Mouse (Mus musculus) testis, adult 2 months (tissue): ENCODE data around the gene Olfr519. TPM values are rescaled to one million over a fixed set of nuclear protein-coding genes. Genes with fewer than 3 reads are reported as not detected.

Experiments
- H3K27ac ChIP-seq: fragments of 200-500 bp; 2 replicates; pipeline ENCODE4 v1.5.1; 2012; ENCODE audit warnings: low read depth, low read length; ENCODE audit not compliant: control insufficient read depth, insufficient read depth
- H3K27me3 ChIP-seq: fragments of 200-500 bp; 2 replicates; pipeline ENCODE4 v1.6.1; 2012; ENCODE audit warnings: mild to moderate bottlenecking, low read length, moderate library complexity; ENCODE audit not compliant: control insufficient read depth, insufficient read depth
- H3K36me3 ChIP-seq: fragments of 200-500 bp; 2 replicates; pipeline ENCODE4 v1.6.1; 2012; ENCODE audit warnings: mild to moderate bottlenecking, low read length; ENCODE audit not compliant: control insufficient read depth, insufficient read depth
- H3K4me1 ChIP-seq: fragments of 200-500 bp; 2 replicates; pipeline ENCODE4 v1.6.1; 2012; ENCODE audit warnings: low read length; ENCODE audit not compliant: control insufficient read depth, insufficient read depth
- H3K4me3 ChIP-seq: fragments of 200-500 bp; 2 replicates; pipeline ENCODE4 v1.5.1; 2012; ENCODE audit warnings: low read depth, mild to moderate bottlenecking, low read length, moderate library complexity, mixed read lengths; ENCODE audit not compliant: control insufficient read depth
- CTCF ChIP-seq: fragments of 200-500 bp; IDR thresholded peaks from 2 replicates; pipeline ENCODE4 v1.5.1; 2012; ENCODE audit warnings: low read depth, mild to moderate bottlenecking, inconsistent platforms, low read length, moderate library complexity; ENCODE audit not compliant: control insufficient read depth, insufficient read depth, insufficient replicate concordance
- POLR2A ChIP-seq: fragments of 200-500 bp; IDR thresholded peaks from 2 replicates; pipeline ENCODE4 v1.6.1; 2012; ENCODE audit warnings: low read depth, mild to moderate bottlenecking, inconsistent platforms, low read length, moderate library complexity; ENCODE audit not compliant: control insufficient read depth
- polyA plus RNA-seq: library from polyadenylated mRNA; depleted of rRNA; stranded (reverse); fragments of >200 nt; gene quantifications from 2 replicates; pipeline ENCODE4 v1.2.3, GENCODE M21; 2012; rRNA removed

Olfr519 gene
- not detected in 2 replicates for polyA plus RNA-seq

DNA sequence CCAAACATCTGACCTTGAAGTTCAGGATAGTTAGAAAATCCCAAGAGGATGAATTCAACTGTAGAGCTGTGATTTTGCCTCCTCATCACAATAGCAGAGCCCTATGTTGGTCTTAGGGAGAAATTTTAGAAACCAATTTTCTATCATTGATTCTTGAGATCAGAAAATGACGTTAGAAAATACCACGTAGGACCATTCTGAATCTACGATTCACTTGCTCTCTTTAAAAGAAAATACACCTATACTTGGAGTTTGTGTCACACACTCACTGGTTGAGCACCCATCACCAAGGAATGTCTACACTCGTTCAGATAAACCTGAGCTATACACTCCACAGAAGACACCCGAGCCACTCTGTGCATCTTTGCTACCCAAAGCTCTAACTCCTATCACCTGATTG is at the start of gene Olfr519:
Gene Olfr519 (minus strand): TSS at position 101 of the 400 bp plus-strand sequence.
- no peak within 1 kb of the TSS for H3K27ac ChIP-seq
- H3K4me1 ChIP-seq, result no peaks in the 10 kb centered on the region
- no peaks in the 10 kb centered on the region for H3K36me3 ChIP-seq
- H3K27me3 ChIP-seq, result no peaks in the 10 kb centered on the region
- no peak within 1 kb of the TSS for H3K4me3 ChIP-seq
- no peak for TF ChIP-seq CTCF
- TF ChIP-seq POLR2A, result no peak

DNA sequence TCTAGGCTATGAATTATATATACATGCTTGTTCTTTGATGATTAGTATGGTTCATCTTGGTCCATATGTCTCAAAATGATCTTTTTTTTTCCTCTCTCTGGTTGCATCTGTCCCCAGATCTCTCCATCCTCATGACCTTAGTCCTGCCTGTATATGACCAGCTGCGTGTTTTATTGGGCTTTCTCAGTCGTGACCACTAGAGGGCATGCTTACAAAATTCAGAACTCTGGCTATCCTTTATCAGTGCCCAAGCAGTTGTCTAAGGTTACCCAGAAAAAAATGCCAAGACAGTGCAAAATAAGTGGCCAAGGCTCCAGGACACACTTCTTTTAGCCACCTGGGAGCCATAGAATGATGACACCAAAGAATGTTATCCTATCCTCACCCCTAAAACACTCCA is 49.8 kb upstream of the Olfr519 start:
- Histone ChIP-seq H3K4me3 (no peak overlapping the region), H3K27me3 (no peaks in the 10 kb centered on the region), H3K4me1 (no peaks in the 10 kb centered on the region), H3K27ac (no peak overlapping the region), H3K36me3 (peaks cover 3% of the 10 kb centered on the region)
- TF ChIP-seq POLR2A (no peak), CTCF (no peak)

DNA sequence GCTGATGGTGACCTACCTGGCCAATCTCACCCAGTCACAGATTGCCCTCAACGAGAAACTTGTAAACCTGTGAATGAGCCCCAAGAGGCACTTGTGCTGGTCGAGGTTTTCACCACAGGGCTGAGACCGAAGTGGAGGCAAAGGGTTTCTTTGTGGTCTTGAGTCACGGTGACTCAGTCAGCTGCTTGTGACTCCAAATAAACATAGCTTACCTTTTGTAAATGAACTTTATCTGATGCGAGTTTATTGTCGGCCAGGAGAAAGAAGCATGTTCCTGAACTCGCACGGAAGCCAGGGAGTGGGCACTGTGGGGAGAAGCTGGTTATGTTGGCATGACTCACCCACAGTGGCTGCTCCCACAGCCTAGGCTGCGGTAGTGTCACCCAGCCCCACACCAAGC is 47.2 kb upstream of the Olfr519 start:
- H3K4me1 ChIP-seq, result no peaks in the 10 kb centered on the region
- no peak overlapping the region for H3K27ac ChIP-seq
- TF ChIP-seq POLR2A (no peak), CTCF (no peak)
- H3K4me3 ChIP-seq, result no peak overlapping the region
- no peaks in the 10 kb centered on the region for H3K27me3 ChIP-seq
- H3K36me3 ChIP-seq, result peaks cover 3% of the 10 kb centered on the region

DNA sequence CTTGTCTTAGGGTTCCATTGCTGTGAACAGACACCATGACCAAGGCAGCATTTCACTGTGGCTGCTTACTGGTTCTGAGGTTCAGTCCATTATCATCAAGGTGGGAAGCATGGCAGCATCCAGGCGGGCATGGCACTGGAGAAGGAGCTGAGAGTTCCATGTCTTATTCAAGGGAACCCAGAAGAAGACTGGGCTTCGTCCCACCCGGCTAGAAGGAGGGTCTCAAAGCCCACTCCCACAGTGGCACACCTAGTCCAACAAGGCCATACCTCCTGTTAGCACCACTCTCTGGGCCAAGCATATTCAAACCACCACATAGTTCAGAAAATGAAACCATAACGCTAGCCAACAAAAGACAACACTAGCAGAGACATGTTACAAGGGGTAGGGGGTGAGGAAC is 42.4 kb upstream of the Olfr519 start:
- Histone ChIP-seq H3K36me3 (peaks cover 3% of the 10 kb centered on the region), H3K4me3 (no peak overlapping the region), H3K4me1 (peaks cover 4% of the 10 kb centered on the region), H3K27ac (no peak overlapping the region), H3K27me3 (no peaks in the 10 kb centered on the region)
- no peak for TF ChIP-seq CTCF
- no peak for TF ChIP-seq POLR2A

DNA sequence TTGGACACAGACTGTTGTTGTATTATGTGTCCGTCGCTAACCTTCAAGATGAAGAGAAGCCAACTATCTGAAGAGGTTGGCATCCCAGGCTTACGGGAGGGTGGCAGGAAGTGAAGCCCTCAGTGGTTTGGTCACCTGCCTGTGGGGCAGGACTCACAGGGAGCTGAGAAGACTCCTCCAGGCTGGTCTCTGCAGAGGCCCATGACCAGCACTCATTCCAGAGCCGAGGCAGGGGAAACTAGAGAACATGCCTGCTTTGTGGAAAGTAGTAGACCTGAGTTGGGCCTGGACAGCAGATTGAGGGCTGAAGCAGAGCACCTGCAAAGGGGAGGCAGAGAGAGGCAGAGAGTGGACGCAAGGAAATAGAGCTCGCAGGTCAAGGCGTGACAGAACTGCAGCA is 41.2 kb upstream of the Olfr519 start:
- no peak overlapping the region for H3K4me3 ChIP-seq
- TF ChIP-seq POLR2A (no peak), CTCF (no peak)
- peaks cover 3% of the 10 kb centered on the region for H3K36me3 ChIP-seq
- H3K4me1 ChIP-seq, result peaks cover 4% of the 10 kb centered on the region
- no peak overlapping the region for H3K27ac ChIP-seq
- no peaks in the 10 kb centered on the region for H3K27me3 ChIP-seq

DNA sequence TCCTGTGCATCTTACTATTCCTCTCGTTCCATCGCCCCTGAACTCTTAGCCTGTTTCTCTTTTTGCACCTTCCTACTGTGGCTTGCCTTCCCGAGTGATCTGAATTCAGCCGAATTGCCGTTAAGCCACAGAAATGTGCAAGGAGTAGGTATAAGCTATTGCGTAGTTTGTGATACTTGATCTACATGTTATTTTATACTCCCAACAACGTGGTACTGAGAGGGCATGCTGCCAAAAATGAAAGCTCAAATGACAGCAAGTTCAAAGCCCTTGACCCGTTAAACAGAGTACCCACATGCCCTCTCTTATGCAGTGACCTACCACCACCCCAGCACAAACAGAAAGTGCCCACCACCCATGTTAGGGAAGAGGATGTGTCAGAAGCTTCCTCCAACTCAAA is 40.6 kb upstream of the Olfr519 start:
- H3K4me3 ChIP-seq, result peak overlapping the region; percentile 98
- no peak overlapping the region for H3K27ac ChIP-seq
- TF ChIP-seq CTCF (no peak), POLR2A (no peak)

DNA sequence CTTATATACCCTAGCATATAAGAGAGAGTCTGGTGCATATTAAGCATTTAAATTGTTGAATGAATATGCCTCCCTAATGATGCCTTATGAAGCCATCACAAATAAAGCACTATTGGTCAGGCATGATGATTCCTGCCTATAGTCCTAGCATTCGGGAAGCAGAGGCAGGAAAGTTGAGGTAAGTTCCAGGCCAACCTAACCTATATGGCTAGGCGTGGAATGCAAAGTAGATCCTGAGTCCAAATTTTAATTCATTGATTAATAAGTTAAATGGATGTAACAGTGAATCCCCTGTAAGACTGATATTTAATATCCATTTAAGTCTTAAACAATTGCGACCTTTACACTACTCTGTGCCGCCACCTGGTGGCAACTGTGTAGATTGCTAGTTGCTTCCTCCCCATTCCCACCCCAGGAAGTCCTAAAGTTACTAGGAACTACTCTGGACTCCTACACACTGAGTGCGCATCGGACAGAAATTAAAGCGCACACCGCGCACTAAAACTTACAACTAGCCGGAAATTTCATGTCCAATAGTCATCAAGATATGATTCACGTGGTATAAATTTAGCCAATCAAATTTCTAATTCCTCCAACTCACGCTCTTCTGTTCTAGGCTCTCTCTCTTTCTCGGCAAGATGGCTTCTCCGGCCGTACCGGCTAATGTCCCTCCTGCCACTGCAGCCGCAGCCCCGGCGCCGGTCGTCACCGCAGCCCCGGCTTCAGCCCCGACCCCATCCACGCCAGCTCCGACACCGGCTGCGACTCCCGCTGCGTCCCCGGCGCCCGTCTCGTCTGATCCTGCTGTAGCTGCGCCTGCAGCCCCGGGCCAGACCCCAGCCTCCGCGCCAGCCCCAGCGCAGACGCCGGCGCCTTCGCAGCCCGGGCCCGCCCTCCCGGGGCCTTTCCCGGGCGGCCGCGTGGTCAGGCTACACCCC is 39.8 kb upstream of the Olfr519 start, which contains the start of gene Eif3f:
Gene Eif3f (plus strand): TSS at position 624 of the 938 bp plus-strand sequence.
- Histone ChIP-seq H3K27ac (peak within 1 kb of the TSS; percentile 73), H3K36me3 (no peaks in the 10 kb centered on the region), H3K4me1 (peaks cover 4% of the 10 kb centered on the region), H3K4me3 (peak within 1 kb of the TSS; percentile 98), H3K27me3 (no peaks in the 10 kb centered on the region)
- TF ChIP-seq POLR2A (peak; percentile 74), CTCF (peak; percentile 73; the same call in 1 of the 2 replicates)

More for the DNA sequence above, 40.6 kb upstream of the Olfr519 start:
- Histone ChIP-seq H3K36me3 (no peaks in the 10 kb centered on the region), H3K4me1 (peaks cover 4% of the 10 kb centered on the region), H3K27me3 (no peaks in the 10 kb centered on the region)
